Mouse (Mus musculus): ENCODE results near the gene Fahd1. TPM values are rescaled to one million over a fixed set of nuclear protein-coding genes. Genes with fewer than 3 reads are reported as not detected.
A peak's percentile ranks its signal among the peaks of the same experiment; 100 is the strongest.

Fahd1 gene
- total and polyA plus RNA-seq, 2 experiments from 2014 or later, result 15.6 to 16.6 TPM

GRCm38 (mm10) chr17:24856589-24856988 lies 6.4 kb upstream of the Fahd1 start:
- Histone ChIP-seq H3K27ac (ENCODE audit: low read depth, low read length) (no peak overlapping the region), H3K9ac (no peak overlapping the region), H3K9me3 (ENCODE audit: low read length) (no peaks in the 10 kb centered on the region), H3K36me3 (ENCODE audit: insufficient read depth) (peaks cover 52% of the 10 kb centered on the region), H3K4me1 (ENCODE audit: insufficient read depth) (no peaks in the 10 kb centered on the region), H3K4me3 (ENCODE audit: low read depth, low read length) (no peak overlapping the region), H3K27me3 (ENCODE audit: insufficient read depth, low read length) (no peaks in the 10 kb centered on the region), H3K4me2 (ENCODE audit: low read depth) (no peak overlapping the region)
- DNase-seq, result no peak
- no peak for ATAC-seq
- TF ChIP-seq CTCF (IDR thresholded peaks at IDR 0.05; ENCODE audit: low read depth), result no peak
- WGBS, result 91% methylated on average over 13 of the region's 13 CpGs

GRCm38 (mm10) chr17:24855838-24856464 lies 5.8 kb upstream of the Fahd1 start:
- peaks cover 45% of the 10 kb centered on the region for H3K36me3 ChIP-seq (ENCODE audit: insufficient read depth)
- no peak overlapping the region for H3K9ac ChIP-seq
- WGBS, result 76% methylated on average over 3 of the region's 3 CpGs
- H3K4me2 ChIP-seq (ENCODE audit: low read depth), result no peak overlapping the region
- ATAC-seq, result no peak
- no peak overlapping the region for H3K27ac ChIP-seq (ENCODE audit: low read depth, low read length)
- no peak for TF ChIP-seq CTCF (IDR thresholded peaks at IDR 0.05; ENCODE audit: low read depth)
- no peaks in the 10 kb centered on the region for H3K9me3 ChIP-seq (ENCODE audit: low read length)
- H3K27me3 ChIP-seq (ENCODE audit: insufficient read depth, low read length), result no peaks in the 10 kb centered on the region
- peaks cover 4% of the 10 kb centered on the region; the same call in 1 of the 2 replicates for H3K4me1 ChIP-seq (ENCODE audit: insufficient read depth)
- H3K4me3 ChIP-seq (ENCODE audit: low read depth, low read length), result no peak overlapping the region
- DNase-seq, result no peak

GRCm38 (mm10) chr17:24851381-24852125 lies 1.4 kb upstream of the Fahd1 start:
- Histone ChIP-seq H3K4me2 (ENCODE audit: low read depth) (peak overlapping the region; percentile 96), H3K36me3 (ENCODE audit: insufficient read depth) (peaks cover 29% of the 10 kb centered on the region), H3K27me3 (ENCODE audit: insufficient read depth, low read length) (no peaks in the 10 kb centered on the region), H3K4me3 (ENCODE audit: low read depth, low read length) (peak overlapping the region; percentile 84), H3K4me1 (ENCODE audit: insufficient read depth) (peaks cover 16% of the 10 kb centered on the region; the same call in 1 of the 2 replicates), H3K9ac (no peak overlapping the region), H3K27ac (ENCODE audit: low read depth, low read length) (no peak overlapping the region), H3K9me3 (ENCODE audit: low read length) (no peaks in the 10 kb centered on the region)
- WGBS, result 80% methylated on average over 10 of the region's 10 CpGs
- no peak for DNase-seq
- no peak for ATAC-seq
- TF ChIP-seq CTCF (IDR thresholded peaks at IDR 0.05; ENCODE audit: low read depth), result no peak

- no peak for TF ChIP-seq CTCF (IDR thresholded peaks at IDR 0.05; ENCODE audit: low read depth)
- H3K27me3 ChIP-seq (ENCODE audit: insufficient read depth, low read length), result no peaks in the 10 kb centered on the region
- H3K9ac ChIP-seq, result peak overlapping the region; percentile 53
- H3K4me1 ChIP-seq (ENCODE audit: insufficient read depth), result peaks cover 16% of the 10 kb centered on the region; the same call in 1 of the 2 replicates
- peak overlapping the region; percentile 84 for H3K4me3 ChIP-seq (ENCODE audit: low read depth, low read length)
- H3K4me2 ChIP-seq (ENCODE audit: low read depth), result peak overlapping the region; percentile 96
- WGBS, result under 1% methylated on average over 20 of the region's 20 CpGs
- ATAC-seq (no peak), DNase-seq (peak; percentile 27)
- peaks cover 23% of the 10 kb centered on the region for H3K36me3 ChIP-seq (ENCODE audit: insufficient read depth)
- H3K27ac ChIP-seq (ENCODE audit: low read depth, low read length), result peak overlapping the region; percentile 64; the same call in 1 of the 2 replicates
- no peaks in the 10 kb centered on the region for H3K9me3 ChIP-seq (ENCODE audit: low read length)
Observed at GRCm38 (mm10) chr17:24850773-24851127, 586 bp upstream of the Fahd1 start.

- Histone ChIP-seq H3K27ac (ENCODE audit: low read depth, low read length) (peak overlapping the region; percentile 93), H3K4me1 (ENCODE audit: insufficient read depth) (peaks cover 16% of the 10 kb centered on the region; the same call in 1 of the 2 replicates), H3K4me3 (ENCODE audit: low read depth, low read length) (peak overlapping the region; percentile 84), H3K36me3 (ENCODE audit: insufficient read depth) (peaks cover 14% of the 10 kb centered on the region), H3K4me2 (ENCODE audit: low read depth) (peak overlapping the region; percentile 96), H3K9ac (peak overlapping the region; percentile 64), H3K9me3 (ENCODE audit: low read length) (no peaks in the 10 kb centered on the region), H3K27me3 (ENCODE audit: insufficient read depth, low read length) (no peaks in the 10 kb centered on the region)
- 4% methylated on average over 21 of the region's 21 CpGs for WGBS
- peak; percentile 66 for TF ChIP-seq CTCF (IDR thresholded peaks at IDR 0.05; ENCODE audit: low read depth)
- DNase-seq (no peak), ATAC-seq (no peak)
Observed at GRCm38 (mm10) chr17:24849733-24850064, 465 bp downstream of the Fahd1 start.

- H3K36me3 ChIP-seq (ENCODE audit: insufficient read depth), result peaks cover 5% of the 10 kb centered on the region
- no peak for TF ChIP-seq CTCF (IDR thresholded peaks at IDR 0.05; ENCODE audit: low read depth)
- H3K27ac ChIP-seq (ENCODE audit: low read depth, low read length), result no peak overlapping the region
- no peaks in the 10 kb centered on the region for H3K9me3 ChIP-seq (ENCODE audit: low read length)
- H3K4me1 ChIP-seq (ENCODE audit: insufficient read depth), result peaks cover 16% of the 10 kb centered on the region; the same call in 1 of the 2 replicates
- H3K4me3 ChIP-seq (ENCODE audit: low read depth, low read length), result no peak overlapping the region
- DNase-seq (no peak), ATAC-seq (no peak)
- no peak overlapping the region for H3K9ac ChIP-seq
- H3K4me2 ChIP-seq (ENCODE audit: low read depth), result no peak overlapping the region
- H3K27me3 ChIP-seq (ENCODE audit: insufficient read depth, low read length), result no peaks in the 10 kb centered on the region
Observed at GRCm38 (mm10) chr17:24848600-24849031, 1.5 kb downstream of the Fahd1 start.

- Histone ChIP-seq H3K4me1 (ENCODE audit: insufficient read depth) (peaks cover 16% of the 10 kb centered on the region; the same call in 1 of the 2 replicates), H3K9me3 (ENCODE audit: low read length) (no peaks in the 10 kb centered on the region), H3K9ac (no peak overlapping the region), H3K27ac (ENCODE audit: low read depth, low read length) (no peak overlapping the region), H3K4me2 (ENCODE audit: low read depth) (no peak overlapping the region), H3K27me3 (ENCODE audit: insufficient read depth, low read length) (no peaks in the 10 kb centered on the region), H3K4me3 (ENCODE audit: low read depth, low read length) (no peak overlapping the region), H3K36me3 (ENCODE audit: insufficient read depth) (no peaks in the 10 kb centered on the region)
- WGBS, result 98% methylated on average over 1 of the region's 1 CpGs
- DNase-seq (no peak), ATAC-seq (no peak)
- no peak for TF ChIP-seq CTCF (IDR thresholded peaks at IDR 0.05; ENCODE audit: low read depth)
Observed at GRCm38 (mm10) chr17:24847386-24847785, 2.8 kb downstream of the Fahd1 start.
